Mouse (Mus musculus): ENCODE measurements around the gene Gm44502.
"Not testable (repeated sequence)": the region's sequence is repeated elsewhere in the genome, so short reads cannot be mapped to it uniquely, and the experiment has no call there.

Gm44502 gene

DNA sequence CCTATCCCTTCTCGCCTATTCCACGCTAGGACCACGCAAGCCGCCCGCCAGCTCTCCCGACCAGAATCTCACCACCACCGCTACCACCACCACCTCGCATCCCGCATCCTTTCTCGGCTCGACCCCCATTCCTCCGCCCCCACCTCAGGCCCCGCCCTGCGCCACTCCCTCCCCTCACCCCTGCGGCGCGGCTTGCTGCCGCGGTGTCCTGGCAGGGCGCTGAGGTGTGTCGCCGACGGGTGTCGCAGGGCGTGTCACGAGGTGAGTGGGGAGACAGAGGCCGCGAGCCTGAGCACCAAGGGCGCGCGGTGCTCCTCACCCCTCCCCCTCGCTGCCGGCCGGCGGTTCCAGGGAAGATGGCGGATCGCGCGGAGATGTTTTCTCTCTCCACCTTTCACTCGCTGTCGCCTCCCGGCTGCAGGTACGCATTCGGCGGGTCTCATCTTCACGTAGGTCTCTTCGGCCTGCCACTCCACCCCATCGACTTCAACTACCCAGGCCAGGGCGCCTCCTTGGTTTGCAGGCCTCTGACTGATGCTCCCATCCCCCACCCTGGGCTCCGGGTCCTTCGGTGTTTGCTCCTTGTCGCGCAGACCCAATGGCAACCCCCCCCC lies 24.5 kb upstream of the Gm44502 start, which contains the start of gene Mapk8ip2:
TSS of gene Mapk8ip2 (plus strand) at position 49 of the 614 bp plus-strand sequence.
- DNase-seq = peak; percentile 88

DNA sequence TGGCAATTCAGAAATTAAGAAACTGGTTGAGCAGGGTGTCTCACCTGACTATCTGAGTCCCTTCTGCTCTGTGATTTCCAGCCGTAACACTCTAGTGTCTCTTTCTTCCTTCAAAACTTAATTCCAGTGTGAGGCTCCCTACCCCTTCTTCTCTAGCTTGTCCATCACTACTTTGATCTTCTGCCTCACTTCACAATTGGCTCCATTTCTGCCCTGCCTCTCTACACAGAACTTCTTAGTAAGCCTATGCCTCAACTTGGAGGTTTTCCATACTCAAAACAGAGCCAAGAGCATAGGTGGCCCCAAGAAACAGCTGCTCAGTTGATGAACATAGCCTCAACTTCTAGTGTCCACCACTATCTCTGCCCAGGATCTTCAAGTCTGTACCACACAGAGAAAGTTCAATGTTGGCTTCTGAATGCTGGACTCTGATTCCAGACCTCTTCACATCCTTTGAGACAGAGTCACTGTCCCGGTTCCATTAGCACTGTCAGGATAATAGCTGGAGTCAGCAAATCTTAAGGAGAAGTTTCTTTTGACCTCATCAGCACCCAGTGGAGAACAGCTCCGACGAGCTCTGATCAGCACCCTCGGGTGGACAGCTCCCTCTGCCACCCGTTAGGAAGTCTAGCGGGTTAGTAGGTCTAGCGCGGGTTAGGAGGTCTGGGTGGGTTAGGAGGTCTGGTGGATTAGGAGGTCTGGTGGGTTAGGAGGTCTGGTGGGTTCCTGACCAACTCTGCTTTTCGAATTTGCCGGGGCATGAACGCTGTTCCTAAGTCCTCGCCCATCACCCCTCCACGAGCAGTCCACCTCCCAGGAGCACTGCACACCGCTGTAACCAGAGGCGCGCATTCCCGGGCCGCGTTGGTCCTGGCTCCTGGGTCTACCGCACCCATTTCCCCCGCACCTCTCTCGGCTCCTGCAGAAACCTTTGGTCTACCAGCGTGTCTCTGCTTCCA lies 23.7 kb upstream of the Gm44502 start:
- DNase-seq = no peak

DNA sequence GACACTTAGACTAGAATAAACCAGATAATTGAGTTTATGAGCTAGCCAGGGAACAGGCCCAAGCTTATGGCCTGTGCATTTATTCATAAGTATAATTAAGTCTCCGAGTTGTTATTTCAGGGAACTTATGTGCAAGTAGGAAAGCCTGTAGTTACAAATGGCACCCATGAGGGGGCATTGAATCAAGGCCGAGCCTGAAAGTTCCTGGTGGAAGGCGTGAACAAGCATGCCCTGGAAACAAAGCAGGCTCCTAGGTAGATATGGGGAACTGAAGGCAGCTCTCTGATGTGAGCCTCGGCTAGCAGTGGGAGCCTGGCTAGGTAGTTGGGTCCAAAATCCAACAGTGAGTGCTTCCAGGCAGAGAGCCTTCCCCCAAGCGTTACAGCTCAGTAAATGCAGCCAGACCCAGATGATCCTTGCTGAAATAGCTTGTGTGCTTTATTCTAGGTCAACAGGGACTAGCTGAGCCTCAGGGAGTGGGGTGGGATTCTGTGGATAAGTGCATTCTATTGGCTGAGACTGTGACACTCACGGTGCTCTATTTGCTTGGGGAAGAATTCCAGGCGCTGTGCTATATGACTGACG lies 13.1 kb upstream of the Gm44502 start:
- peak in 1 of 2 experiments; percentile 53 for DNase-seq

- DNase-seq = no peak
These were observed 6.4 kb upstream of the Gm44502 start for GRCm38 (mm10) chr15:89435878-89436277.

- no peak for DNase-seq
These were observed 4.6 kb upstream of the Gm44502 start for GRCm38 (mm10) chr15:89434136-89434535.

DNA sequence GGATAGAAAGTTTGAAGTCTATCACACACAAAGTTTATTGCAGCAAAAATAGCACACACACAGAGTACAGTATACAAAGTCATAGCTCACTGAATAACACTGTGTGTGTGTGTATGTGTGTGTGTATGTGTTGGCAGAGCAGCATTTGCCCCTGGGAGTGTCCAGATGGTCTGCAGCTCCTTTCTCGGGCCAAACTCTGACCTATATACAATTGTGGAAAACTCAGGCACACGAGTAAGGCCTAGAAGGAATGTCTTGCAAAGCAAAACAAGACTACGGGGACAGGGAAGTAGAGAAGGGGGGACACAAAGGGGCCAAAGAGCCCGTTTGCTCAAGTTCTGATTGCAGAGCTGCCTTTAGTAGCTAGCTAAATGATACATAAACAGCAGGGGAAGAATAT lies 3.5 kb upstream of the Gm44502 start:
- peak; percentile 61 to 70 for DNase-seq

DNA sequence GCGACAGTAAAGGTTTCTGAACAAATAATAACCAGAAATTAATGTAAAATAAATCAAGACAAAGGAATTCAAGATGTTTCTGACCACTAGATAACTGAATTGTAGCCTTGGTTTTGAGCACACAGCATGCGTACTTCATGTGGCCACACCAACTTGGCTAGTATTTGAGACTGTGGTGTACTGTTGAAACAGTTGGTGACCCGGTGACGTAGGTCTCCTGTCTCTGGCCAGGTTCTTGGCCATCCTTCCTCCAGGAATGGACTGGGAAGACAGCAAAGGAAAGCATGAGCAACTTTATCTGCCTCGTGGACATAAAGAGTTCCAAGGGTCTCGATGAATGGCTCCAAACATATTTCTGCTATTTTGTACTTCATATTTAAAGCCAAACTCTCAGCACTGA lies 2.3 kb upstream of the Gm44502 start:
- DNase-seq = no peak

DNA sequence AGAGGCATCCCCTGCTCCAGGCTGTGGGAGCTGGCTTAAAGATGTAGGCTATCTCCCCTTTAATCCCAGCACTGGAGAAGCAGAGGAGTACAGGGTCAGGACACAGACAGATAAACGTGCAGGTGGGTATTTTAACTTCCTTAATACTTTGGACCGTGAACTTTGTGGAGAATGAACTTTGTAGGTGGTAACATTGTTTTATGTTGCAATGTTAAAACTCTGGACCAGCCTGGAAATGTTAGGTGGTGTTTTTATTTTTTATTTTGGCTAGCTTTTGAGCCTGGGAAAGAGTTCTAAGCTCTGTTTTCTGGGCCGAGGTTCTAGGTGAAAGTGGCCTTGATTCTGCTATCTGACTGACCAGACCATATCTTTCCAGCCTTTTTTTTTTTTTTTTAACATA lies 1.8 kb upstream of the Gm44502 start:
- DNase-seq = no peak

- not testable (repeated sequence) for DNase-seq
These were observed 1.3 kb upstream of the Gm44502 start for GRCm38 (mm10) chr15:89430771-89431170.

GRCm38 (mm10) chr15:89430341-89430740 lies 845 bp upstream of the Gm44502 start:
- DNase-seq = peak in 1 of 2 experiments; percentile 60

- no peak for DNase-seq
These were observed 610 bp downstream of the Gm44502 start for GRCm38 (mm10) chr15:89428821-89429351.

DNA sequence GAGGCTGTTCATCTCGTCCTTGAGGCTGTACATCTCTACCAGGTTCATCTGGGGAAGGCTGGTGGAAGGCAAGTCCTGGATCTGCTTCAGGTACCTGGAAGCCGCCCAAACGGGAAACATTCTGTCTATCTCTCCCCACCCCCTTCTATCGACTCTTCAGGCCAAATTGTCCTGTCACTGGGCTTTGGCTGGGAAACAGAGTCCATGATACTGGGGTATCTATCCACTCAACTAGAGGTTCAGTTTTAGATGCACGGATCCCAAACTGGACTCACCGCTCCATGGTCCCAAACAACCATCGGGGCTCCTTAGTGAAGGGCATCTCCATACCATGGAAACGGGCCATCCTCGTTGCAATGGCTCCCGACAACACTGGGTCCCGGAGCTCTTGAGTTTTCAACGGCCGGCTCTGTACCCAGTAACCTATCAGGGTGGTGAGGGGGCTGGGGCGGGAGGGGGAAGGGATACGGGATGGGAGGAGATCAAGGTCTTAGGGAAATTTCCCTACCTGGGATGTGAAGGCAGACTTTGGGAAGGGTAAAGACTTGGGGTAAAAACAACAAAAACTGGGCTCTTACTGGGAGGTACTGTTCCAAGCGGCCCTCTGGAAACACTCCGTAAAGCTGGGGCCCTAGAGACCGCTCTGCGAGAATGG lies 1.2 kb downstream of the Gm44502 start:
- DNase-seq = peak in 1 of 2 experiments; percentile 40

DNA sequence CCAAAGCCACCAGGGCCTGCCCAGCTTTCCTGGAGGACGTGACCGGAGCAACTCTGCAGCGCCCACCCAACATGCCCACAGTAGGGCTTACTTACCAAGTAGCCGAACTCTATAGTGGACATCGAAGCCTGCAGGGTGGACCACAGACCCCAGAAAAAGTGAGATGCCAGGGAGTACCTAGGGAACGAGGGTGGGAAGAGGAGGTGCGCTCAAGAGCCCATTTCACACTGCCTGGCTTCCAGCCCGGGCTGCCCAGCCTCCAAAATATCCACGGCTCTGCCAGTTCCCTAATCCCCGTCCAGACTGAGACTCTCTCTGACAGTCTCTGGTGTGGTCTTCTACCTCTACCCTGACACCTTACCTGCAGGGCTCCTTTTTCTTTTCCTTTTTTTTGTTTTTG lies 2.8 kb downstream of the Gm44502 start:
- DNase-seq = no peak

- no peak for DNase-seq
These were observed 3.8 kb downstream of the Gm44502 start, which contains the start of gene Cpt1b for GRCm38 (mm10) chr15:89425711-89426121. Gene Cpt1b, minus strand, starts transcription at chr15:89425863.

DNA sequence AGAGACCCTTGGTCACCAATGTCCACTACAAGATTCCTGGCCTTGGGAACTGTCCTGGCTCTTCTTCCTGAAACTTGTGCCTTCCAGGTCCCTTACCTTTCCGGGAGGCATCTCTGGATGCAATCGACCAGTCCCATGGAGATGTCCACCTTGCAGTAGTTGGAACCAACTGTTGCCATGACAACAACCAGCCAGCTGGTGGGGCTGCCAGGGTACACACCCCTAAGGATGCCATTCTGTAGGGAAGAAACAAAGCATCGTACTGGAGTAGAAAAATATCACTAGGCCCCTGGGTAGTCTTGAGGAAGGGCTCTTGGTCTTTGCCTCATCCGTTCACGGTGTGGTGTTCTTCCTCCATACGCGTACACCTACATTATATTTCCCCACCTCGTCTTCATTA lies 4.9 kb downstream of the Gm44502 start:
- no peak for DNase-seq

- DNase-seq = no peak
These were observed 7.6 kb downstream of the Gm44502 start for GRCm38 (mm10) chr15:89421938-89422337.

DNA sequence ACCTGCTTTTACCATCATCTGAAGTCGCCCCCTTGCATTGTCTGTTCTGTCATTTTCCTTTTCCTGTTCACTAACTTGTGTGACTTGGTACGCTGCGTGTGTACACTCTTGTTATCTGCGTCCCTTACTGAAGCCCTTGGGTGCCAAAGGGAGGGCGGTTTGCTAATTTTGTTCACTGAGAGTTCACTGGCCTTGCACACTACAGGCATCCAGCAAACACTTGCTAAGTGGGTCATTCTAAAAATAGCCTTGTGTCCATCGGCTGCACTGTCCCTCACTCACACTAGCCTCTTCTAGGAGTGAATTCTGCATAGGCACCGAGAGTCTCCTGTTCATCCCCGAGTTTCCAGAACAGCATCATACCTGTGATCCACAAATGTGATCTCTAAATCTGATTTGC lies 14.2 kb downstream of the Gm44502 start:
- DNase-seq = peak; percentile 34 to 51

DNA sequence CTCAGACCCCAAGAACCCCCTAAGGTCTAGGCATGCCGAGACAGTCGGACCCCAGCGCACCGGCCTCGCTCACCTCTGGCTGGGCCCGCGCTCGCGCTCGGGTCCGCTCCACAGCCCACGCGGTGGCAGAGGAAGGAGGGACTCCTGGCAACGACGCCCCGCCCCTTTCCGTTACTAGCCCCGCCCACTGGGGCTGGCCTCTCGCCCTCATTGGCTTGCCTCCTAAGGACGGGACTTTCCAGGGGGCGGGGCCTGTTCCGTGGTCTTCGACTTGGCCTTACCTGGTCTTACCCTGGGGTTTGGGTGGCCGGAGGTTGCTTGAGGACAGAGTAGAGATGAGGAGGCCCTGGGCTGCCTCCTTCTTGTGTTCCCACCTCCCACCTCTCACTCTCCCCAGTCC lies 19.4 kb downstream of the Gm44502 start, which contains the start of gene Syce3:
TSS of gene Syce3 (minus strand) at position 386 of the 400 bp plus-strand sequence.
- no peak for DNase-seq

GRCm38 (mm10) chr15:89406691-89407090 lies 22.8 kb downstream of the Gm44502 start:
- DNase-seq = no peak

- no peak for DNase-seq
These were observed 24.5 kb downstream of the Gm44502 start for GRCm38 (mm10) chr15:89404831-89405623.

DNA sequence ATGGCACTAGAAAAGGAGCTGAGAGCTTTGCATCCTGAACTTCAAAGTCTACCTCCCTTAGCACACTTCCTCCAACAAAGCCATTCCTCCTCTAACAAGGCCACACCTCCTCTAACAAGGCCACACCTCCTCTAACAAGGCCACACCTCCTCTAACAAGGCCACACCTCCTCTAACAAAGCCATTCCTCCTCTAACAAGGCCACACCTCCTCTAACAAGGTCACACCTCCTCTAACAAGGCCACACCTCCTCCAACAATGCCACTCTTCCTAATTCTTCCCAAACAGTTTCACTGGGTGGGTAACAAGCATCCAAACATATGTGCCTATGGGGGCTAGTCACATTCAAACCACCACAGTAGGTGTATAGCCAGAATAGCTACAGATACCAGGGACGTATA lies 27.0 kb downstream of the Gm44502 start:
- no peak for DNase-seq

DNA sequence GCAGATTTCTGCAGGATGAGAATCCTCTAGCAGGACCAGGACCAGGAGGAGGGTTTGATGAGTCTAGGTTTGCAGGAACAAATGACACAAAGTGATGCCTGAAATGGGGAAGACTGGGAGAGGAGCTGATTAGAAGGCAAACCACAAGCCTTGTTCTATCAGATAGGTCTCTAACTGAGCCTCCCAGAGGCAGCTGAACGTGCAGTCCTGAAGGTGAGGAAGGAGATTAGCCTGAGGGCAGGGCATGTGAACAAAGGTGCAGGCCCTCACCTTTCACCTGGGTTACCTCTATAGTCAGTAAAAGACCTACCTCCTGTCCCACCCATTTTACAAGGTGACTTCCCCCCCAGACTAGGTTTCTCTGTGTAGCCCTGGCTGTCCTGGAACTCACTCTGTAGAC lies 29.8 kb downstream of the Gm44502 start:
- DNase-seq = no peak

Data from cerebellum, postnatal 14 days (tissue).